Mouse (Mus musculus): ENCODE data around the gene H2-Eb1.
A peak's percentile ranks its signal among the peaks of the same experiment; 100 is the strongest.

H2-Eb1 gene

DNA sequence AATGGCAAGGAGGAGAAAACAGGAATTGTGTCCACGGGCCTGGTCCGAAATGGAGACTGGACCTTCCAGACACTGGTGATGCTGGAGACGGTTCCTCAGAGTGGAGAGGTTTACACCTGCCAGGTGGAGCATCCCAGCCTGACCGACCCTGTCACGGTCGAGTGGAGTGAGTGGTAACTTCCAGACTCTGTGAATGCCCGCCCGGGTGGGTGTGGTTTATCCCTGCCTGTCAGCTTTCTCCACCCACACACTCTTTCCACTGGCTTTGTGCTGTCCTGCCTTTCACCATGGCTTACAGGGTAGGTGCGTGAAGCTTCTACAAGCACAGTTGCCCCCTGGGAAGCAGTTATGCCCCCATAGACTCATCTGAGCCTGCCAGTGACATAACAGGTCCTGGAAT is 8.6 kb downstream of the H2-Eb1 start:
- DNase-seq (ENCODE audit: low read depth in 1 of 2, low spot score in 2 of 2) = no peak

DNA sequence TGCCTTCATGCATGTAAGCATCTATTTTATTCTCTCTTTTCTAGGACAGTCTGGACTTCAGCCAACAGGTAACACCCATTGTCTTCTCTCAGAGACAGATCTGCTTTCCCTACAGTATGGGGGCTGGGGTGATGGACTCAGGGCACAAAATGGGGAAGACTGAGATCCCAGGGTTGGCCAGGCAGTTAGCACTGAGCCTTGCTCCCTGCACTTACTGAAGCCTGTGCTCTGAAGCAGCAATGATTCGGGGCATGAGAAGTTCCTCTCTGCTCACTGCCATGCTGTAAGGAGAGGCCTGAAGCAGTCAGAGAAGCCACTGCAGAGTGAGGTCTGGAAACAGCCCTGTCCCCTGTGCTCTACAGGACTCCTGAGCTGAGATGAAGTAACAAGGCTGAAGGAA is 9.8 kb downstream of the H2-Eb1 start:
- no peak for DNase-seq (ENCODE audit: low read depth in 1 of 2, low spot score in 2 of 2)

DNA sequence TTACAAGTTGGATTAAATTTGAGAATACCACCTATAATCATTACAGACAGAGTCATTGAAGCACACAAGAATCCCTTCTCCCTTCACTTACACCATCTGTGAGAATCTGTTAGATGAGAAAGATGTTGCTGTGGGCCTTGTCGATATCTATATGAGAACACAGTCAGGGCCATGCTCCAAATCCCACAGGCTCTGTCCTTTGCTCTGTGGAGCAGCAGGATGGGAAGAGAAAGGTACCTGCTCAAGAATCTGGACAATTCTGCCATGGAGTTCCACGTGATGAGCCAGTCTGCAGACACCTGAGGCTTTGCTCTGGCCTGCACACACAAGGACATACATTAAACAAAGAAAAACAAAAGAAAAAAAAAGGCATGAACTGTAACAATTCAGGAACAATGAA is 11.0 kb downstream of the H2-Eb1 start:
- no peak for DNase-seq (ENCODE audit: low read depth in 1 of 2, low spot score in 2 of 2)

DNA sequence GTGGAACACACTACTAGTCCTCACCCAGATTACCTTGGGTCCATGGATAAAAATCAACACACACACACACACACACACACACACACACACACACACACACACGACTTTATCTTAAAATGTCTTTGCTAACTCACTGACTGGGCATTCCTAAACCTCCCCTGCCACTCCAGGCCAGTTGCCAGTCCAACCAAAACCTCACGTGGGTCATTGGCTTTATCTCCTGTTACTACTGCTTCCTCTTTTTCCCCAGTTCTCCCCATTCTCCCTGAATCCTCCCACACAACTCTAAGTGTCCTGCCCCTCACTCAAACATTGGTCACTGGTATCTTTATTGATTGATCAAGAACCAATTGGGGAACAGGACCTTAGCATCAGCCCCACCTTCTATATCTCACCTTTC is 11.6 kb downstream of the H2-Eb1 start:
- DNase-seq (ENCODE audit: low read depth in 1 of 2, low spot score in 2 of 2) = no peak

DNA sequence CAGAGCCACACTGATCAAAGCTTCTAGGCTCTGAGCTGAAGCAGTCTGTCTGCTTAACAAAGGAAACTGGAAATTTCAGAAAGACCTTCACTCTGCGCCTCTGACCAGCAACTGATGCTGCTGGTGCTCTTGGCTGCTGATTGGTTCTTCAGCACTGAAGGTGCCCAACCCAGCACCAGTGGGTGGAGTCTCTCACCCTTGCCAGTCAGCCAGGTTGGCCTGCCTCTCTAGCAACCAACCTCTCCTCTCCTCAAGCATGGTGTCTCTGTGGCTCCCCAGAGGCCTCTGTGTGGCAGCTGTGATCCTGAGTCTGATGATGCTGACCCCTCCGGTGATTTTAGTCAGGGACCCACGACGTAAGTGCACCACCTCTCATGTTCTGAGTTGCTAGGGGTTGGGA is 19.8 kb downstream of the H2-Eb1 start, which contains the start of gene H2-Eb2:
Gene H2-Eb2 (plus strand): TSS at position 230 of the 400 bp plus-strand sequence.
- DNase-seq (ENCODE audit: low read depth in 1 of 2, low spot score in 2 of 2) = no peak

DNA sequence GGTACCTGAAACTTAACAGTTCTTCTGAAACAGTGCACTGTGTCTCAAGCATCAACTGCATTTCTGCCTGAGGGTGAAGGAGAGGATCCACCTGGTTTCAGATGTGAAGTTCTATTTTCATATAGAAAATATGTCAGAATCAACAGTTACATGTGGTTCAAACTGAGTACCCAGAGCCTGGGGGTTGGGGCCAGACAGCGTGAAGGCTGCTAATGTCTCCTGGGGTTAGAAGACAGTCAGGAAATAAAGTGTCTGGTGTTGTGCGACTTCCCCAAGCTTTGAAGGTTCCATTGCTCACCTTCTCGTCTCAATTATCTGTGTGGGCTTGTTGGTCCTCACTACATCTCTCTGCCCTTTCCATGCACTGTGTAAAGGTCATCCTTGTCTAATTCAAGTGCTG is 20.7 kb downstream of the H2-Eb1 start:
- DNase-seq (ENCODE audit: low read depth in 1 of 2, low spot score in 2 of 2) = no peak

DNA sequence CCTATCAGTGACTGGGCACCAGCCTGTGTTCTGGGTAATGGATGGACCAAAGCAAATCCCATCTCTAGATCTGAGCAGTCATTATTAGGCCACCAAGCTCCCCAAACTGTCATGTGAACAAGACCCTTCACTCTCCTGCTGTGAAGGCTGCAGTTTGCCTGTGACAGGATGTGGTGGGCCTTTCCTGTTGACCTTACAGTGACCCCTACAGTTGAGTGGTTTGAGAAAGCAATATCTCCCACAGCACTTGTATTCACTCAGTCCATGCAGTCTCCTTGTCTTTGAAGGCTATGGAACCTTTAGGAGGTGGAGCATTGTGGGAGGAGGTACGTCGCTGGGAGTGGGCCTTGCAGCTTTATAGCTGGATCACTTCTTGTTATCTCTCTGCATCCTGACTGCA is 24.1 kb downstream of the H2-Eb1 start:
- DNase-seq (ENCODE audit: low read depth in 1 of 2, low spot score in 2 of 2) = no peak

DNA sequence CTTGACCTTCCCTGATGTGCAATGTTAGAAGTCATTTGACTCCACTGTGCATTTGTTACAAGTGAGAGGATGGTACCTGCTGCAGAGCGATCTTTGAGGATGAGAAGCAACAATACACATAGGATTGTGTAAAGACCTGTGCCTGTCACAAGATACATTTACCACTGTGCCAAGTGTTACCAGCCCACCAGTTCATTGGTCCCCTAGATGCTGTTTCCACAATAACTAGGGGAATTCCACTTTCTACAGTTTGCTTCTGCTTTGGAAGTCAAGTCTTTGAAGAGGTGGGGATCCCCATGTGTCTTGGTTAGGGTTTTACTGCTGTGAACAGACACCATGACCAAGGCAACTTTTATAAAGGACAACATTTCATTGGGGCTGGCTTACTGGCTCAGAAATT is 25.5 kb downstream of the H2-Eb1 start:
- DNase-seq (ENCODE audit: low read depth in 1 of 2, low spot score in 2 of 2) = no peak

DNA sequence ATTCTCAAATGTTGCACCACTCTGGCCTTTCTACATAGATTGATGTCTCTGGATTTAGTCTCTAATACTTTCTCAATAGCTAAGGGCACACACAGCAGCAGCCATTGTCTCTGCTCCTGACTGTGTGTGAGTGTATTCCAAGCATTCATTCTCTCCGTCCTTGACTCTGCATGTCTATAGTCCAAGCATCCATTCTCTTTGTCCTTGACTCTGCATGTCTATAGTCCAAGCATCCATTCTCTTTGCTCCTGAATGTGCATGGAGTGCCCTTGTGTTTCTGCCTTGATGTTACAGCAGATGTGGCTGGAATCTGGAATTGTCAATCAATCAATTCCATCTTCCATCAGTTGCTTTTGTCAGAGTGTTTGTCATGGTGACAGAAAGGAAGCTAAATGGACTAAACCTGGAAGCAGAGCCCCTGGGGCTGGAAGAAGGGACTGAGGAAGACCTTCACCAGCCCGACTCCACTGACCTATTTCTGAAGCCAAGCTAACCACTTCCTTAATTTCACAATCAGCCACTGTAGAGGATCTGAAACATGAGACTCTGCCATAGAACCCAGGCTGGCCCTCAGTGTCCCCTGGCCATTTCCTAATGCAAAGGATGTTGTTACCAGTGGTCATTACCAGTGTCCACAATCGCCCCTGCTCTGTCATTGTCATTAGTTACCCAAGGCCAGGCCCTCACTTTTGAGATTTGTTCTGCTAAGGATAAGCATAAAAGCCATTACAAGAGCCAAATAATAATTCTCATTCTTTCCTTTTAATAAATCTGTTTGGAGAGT is 35.1 kb downstream of the H2-Eb1 start:
- peak in 1 of 2 experiments; percentile 62 for DNase-seq (ENCODE audit: low read depth in 1 of 2, low spot score in 2 of 2)

DNA sequence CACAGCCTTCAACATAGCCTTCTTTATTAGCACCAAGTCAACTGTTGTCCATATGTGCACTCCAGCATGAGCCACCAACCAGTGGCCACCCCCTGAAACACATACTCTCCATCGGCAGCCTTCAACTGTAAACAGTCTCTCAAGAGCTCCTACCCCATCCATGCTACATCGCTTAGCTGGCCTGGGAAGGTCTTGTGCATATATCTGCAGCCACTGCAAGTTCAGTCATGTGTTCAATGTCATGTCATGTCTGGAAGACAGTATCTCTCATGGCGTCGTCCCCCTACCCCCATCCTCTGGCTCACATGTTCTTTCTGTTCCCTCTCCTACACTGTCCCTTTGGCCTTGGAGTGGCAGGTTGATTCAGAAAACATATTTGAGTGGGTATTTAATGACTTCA is 39.2 kb downstream of the H2-Eb1 start:
- no peak for DNase-seq (ENCODE audit: low read depth in 1 of 2, low spot score in 2 of 2)

DNA sequence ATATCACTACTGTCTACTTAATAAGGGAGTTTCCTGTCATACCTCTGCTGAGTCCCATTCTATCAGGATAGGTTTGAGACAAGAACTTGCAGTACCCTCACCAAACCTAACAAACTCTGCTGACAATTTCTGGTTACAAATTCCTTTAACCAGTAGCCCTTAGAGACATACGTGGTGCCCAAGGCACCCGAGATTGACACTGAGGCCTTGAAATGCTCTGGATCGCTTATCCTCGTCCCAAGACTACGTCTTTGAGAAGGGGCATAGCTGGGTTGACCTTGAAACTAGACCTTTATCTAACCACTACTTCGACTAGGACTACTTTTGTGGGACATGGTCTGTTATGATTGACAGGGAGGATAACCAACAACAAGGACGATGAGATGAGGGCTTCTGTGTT is 39.8 kb downstream of the H2-Eb1 start:
- no peak for DNase-seq (ENCODE audit: low read depth in 1 of 2, low spot score in 2 of 2)

DNA sequence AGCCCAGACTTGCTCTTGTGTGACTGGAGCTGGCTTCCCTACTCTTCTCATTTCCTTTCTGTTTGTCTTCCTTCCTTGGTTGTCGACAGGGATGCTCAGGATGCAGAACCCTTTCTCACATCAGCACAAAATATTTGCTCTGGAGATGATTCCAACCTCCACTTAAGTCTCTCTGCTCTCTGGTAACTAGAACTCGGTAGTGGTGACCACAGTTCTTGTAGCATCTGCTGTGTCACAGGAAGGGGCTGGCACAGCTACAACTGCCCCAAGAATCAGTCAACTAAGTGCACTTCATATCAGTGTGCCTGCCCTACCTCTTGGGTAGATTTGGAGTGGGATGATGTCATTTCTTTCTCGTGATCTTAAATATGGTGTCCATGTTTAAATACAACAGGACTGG is 40.4 kb downstream of the H2-Eb1 start:
- DNase-seq (ENCODE audit: low read depth in 1 of 2, low spot score in 2 of 2) = no peak

DNA sequence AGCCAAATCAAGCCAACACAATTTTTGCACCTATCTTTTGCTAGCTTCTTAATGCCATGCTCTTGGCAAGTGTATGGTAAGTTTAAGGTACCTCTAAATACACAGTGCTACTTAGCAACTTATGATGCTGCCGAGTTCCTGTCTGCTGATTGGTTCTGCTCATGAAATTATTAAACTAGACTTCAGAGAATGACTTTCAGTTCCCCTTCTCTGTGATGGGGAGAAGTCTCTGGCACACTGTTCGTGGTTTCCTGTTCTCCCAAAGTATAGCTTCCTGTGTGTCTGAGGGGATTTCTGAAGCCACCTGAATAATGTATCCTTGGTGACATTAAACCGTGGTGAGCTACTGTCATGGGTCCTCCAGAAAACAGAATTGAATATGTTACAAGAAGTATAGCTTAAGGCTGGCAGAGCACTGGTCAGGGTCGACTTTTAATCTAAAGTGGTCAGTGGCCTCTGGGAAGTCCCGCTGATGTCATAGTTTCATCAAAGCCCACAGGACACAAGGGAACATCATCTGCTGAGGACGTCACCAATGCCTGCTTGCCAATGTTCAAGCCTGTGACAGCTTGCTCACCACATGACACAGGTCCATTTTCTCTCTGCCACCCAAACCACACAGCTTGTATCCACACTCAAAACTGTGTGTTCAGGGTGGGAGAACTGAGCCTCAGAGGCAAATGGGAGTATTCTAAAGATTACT is 42.1 kb downstream of the H2-Eb1 start:
- peak; percentile 77 to 88 for DNase-seq (ENCODE audit: low read depth in 1 of 2, low spot score in 2 of 2)

DNA sequence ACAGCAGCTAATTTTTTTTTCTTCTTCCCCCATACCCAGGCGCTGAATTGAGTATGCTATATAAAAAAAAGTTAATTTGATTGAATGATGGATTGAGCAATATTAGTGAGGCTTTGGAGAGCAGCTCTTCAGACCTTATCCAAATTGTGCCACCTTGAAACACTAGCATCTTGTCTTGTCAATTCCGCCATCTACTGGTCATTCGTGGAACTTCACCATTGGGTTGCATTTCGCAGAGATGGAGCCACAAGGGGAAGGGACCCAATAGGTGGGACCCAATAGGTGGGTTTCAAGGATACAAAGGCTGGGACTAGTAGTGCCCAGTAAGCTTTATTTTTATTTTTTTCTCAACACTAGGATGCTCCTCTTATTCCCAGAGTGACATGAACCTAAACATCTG is 43.8 kb downstream of the H2-Eb1 start:
- DNase-seq (ENCODE audit: low read depth in 1 of 2, low spot score in 2 of 2) = peak; percentile 49 to 80

DNA sequence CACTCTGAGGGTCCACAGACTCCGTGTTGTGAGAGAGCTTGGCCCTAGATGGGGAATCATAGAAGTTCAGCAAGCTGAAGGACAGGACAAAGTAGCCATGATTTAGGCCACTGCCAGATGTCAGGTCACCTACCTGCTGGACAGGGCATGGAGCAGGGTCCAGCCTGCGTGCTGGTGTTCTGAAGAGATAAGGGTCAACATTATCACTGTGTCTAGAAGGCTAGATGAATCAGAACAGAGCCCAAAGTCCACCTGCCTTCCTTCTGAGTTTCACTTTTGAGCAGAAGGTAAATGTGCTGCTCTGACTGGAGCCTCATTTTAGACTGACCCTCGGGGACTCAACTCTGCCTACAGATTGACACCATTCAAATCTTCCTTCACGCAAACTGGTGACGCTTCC is 48.9 kb downstream of the H2-Eb1 start, which contains the start of gene Btnl2:
Gene Btnl2 (plus strand): TSS at position 284 of the 400 bp plus-strand sequence.
- DNase-seq (ENCODE audit: low read depth in 1 of 2, low spot score in 2 of 2) = no peak

DNA sequence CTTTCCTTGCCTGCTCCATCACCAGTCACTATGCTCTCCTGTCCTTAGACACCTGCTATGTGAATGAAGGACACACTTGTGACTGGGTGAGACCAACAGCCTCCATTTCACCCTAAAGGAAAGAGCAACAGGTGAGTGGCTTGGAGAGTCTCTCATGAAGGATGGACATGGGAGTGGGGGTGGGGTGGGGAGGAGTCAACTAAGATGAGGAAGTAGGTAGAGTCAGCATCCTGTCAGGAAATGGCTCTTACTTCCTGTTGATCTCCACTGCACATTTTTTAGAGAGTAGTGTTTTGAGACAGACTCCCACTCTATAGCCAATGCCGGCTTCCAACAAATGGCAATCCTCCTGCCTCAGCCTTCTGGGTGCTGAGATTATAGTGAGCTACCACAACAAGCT is 49.3 kb downstream of the H2-Eb1 start:
- DNase-seq (ENCODE audit: low read depth in 1 of 2, low spot score in 2 of 2) = no peak

DNA sequence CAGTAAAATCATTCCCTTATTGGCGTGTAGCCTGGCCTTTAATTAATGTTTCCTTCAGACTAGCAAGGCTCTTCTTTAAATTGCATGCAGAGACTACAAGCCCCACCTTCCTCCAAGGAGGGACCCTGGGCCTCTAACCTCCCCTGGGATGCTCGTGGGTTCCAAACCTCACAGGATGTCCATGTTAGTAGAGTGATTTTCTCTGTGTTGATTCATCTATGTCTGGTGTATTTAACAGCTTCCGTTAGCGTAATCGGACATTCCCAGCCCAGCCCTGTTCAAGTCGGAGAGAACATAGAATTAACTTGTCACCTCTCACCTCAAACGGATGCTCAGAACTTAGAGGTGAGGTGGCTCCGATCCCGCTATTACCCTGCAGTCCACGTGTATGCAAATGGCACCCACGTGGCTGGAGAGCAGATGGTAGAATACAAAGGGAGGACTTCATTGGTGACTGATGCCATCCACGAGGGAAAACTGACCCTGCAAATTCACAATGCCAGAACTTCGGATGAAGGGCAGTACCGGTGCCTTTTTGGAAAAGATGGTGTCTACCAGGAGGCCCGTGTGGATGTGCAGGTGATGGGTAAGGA is 57.4 kb downstream of the H2-Eb1 start:
- DNase-seq (ENCODE audit: low read depth in 1 of 2, low spot score in 2 of 2) = no peak

DNA sequence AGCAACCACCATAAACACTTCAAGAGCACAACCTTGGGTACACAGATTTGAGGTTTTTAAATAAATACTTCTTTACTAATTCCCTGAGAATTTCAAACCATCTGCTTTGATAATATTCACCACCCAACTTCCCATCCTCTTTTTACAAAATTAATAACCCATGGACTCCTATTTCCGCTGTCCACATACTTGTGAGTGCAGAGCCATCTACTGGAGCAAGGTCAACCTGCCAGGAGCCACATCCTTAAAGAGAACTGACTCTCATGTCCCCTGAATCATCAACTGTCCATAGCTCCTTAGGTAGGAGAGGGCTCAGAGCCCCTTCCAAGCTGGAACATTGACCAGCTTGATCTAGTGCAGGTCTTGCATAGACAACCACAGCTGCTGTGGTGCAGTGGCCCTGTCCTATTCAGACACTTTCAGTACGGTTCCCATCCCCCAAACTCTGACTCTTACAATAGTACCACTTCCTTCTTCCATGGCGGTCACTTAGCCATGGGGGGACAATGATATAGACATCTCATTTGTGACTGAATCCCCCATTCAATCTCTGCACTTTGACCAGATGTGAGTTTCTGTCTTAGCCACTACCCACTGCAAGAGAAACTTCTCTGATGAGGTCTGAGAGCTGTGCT is 58.1 kb downstream of the H2-Eb1 start:
- no peak for DNase-seq (ENCODE audit: low read depth in 1 of 2, low spot score in 2 of 2)

DNA sequence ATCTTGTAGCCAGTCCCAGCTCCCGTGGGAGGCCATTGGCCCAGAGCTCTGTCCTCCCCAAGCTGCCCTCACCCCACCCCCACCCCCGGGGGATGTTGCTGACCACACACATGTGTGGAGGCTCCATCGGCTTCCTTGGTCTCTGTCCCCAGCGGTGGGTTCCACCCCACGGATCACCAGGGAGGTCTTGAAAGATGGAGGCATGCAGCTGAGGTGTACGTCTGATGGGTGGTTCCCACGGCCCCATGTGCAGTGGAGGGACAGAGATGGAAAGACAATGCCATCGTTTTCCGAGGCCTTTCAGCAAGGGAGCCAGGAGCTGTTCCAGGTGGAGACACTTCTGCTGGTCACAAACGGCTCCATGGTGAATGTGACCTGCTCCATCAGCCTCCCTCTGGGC is 59.4 kb downstream of the H2-Eb1 start:
- DNase-seq (ENCODE audit: low read depth in 1 of 2, low spot score in 2 of 2) = no peak

All from monocyte, adult 2 months (primary cell).